Mouse (Mus musculus): ENCODE results near the gene Slc28a1. TPM values are rescaled to one million over a fixed set of nuclear protein-coding genes. Genes with fewer than 3 reads are reported as not detected.
"Not testable (repeated sequence)": the region's sequence is repeated elsewhere in the genome, so short reads cannot be mapped to it uniquely, and the experiment has no call there.

Gene Slc28a1
- polyA plus RNA-seq, 1 experiment from 2014 or later, result 1.2 TPM

- not testable (repeated sequence) for H3K4me1 ChIP-seq (ENCODE audit: insufficient read depth, low read length); H3K36me3 ChIP-seq (ENCODE audit: insufficient read depth, low read length); H3K9ac ChIP-seq (replicated peaks; ENCODE audit: low read length); H3K4me2 ChIP-seq (replicated peaks; ENCODE audit: low read depth, low read length); H3K27ac ChIP-seq (ENCODE audit: low read length); H3K4me3 ChIP-seq (ENCODE audit: low read length); ATAC-seq (ENCODE audit: low FRiP score, low TSS enrichment); H3K27me3 ChIP-seq (ENCODE audit: insufficient read depth, low read length)
- H3K9me3 ChIP-seq (ENCODE audit: low read length), result peaks cover 11% of the 10 kb centered on the region
Observed at GRCm38 (mm10) chr7:81154244-81154643, 39.6 kb downstream of the Slc28a1 start.

GRCm38 (mm10) chr7:81154960-81155359, 40.4 kb downstream of the Slc28a1 start:
- no peak overlapping the region for H3K4me2 ChIP-seq (replicated peaks; ENCODE audit: low read depth, low read length)
- WGBS, result 0% methylated on average over 3 of the region's 3 CpGs
- peak; percentile 80 for ATAC-seq (ENCODE audit: low FRiP score, low TSS enrichment)
- no peaks in the 10 kb centered on the region for H3K36me3 ChIP-seq (ENCODE audit: insufficient read depth, low read length)
- H3K4me3 ChIP-seq (ENCODE audit: low read length), result no peak overlapping the region
- no peak overlapping the region for H3K9ac ChIP-seq (replicated peaks; ENCODE audit: low read length)
- peaks cover 11% of the 10 kb centered on the region for H3K9me3 ChIP-seq (ENCODE audit: low read length)
- no peak overlapping the region for H3K27ac ChIP-seq (ENCODE audit: low read length)
- H3K27me3 ChIP-seq (ENCODE audit: insufficient read depth, low read length), result no peaks in the 10 kb centered on the region
- H3K4me1 ChIP-seq (ENCODE audit: insufficient read depth, low read length), result no peaks in the 10 kb centered on the region

- ATAC-seq (ENCODE audit: low FRiP score, low TSS enrichment), result no peak
- Histone ChIP-seq H3K36me3 (ENCODE audit: insufficient read depth, low read length) (no peaks in the 10 kb centered on the region), H3K4me1 (ENCODE audit: insufficient read depth, low read length) (no peaks in the 10 kb centered on the region), H3K9ac (replicated peaks; ENCODE audit: low read length) (no peak overlapping the region), H3K27me3 (ENCODE audit: insufficient read depth, low read length) (no peaks in the 10 kb centered on the region), H3K4me2 (replicated peaks; ENCODE audit: low read depth, low read length) (no peak overlapping the region), H3K27ac (ENCODE audit: low read length) (no peak overlapping the region), H3K4me3 (ENCODE audit: low read length) (no peak overlapping the region), H3K9me3 (ENCODE audit: low read length) (no peaks in the 10 kb centered on the region)
- WGBS, result 32% methylated on average over 7 of the region's 7 CpGs
Observed at GRCm38 (mm10) chr7:81158933-81159332, 44.3 kb downstream of the Slc28a1 start.

GRCm38 (mm10) chr7:81161666-81162065, 47.1 kb downstream of the Slc28a1 start:
- H3K36me3 ChIP-seq (ENCODE audit: insufficient read depth, low read length), result no peaks in the 10 kb centered on the region
- H3K9me3 ChIP-seq (ENCODE audit: low read length), result no peaks in the 10 kb centered on the region
- no peaks in the 10 kb centered on the region for H3K27me3 ChIP-seq (ENCODE audit: insufficient read depth, low read length)
- no peak overlapping the region for H3K4me3 ChIP-seq (ENCODE audit: low read length)
- no peaks in the 10 kb centered on the region for H3K4me1 ChIP-seq (ENCODE audit: insufficient read depth, low read length)
- WGBS, result 69% methylated on average over 9 of the region's 9 CpGs
- no peak overlapping the region for H3K9ac ChIP-seq (replicated peaks; ENCODE audit: low read length)
- peak; percentile 18; the same call in 1 of the 2 replicates for ATAC-seq (ENCODE audit: low FRiP score, low TSS enrichment)
- no peak overlapping the region for H3K4me2 ChIP-seq (replicated peaks; ENCODE audit: low read depth, low read length)
- no peak overlapping the region for H3K27ac ChIP-seq (ENCODE audit: low read length)

GRCm38 (mm10) chr7:81162345-81162744, 47.7 kb downstream of the Slc28a1 start:
- Histone ChIP-seq H3K4me2 (replicated peaks; ENCODE audit: low read depth, low read length) (no peak overlapping the region), H3K4me1 (ENCODE audit: insufficient read depth, low read length) (no peaks in the 10 kb centered on the region), H3K9me3 (ENCODE audit: low read length) (no peaks in the 10 kb centered on the region), H3K27ac (ENCODE audit: low read length) (no peak overlapping the region), H3K27me3 (ENCODE audit: insufficient read depth, low read length) (no peaks in the 10 kb centered on the region), H3K9ac (replicated peaks; ENCODE audit: low read length) (no peak overlapping the region), H3K4me3 (ENCODE audit: low read length) (no peak overlapping the region), H3K36me3 (ENCODE audit: insufficient read depth, low read length) (no peaks in the 10 kb centered on the region)
- peak; percentile 53; the same call in 1 of the 2 replicates for ATAC-seq (ENCODE audit: low FRiP score, low TSS enrichment)
- WGBS, result 36% methylated on average over 4 of the region's 4 CpGs

- H3K9me3 ChIP-seq (ENCODE audit: low read length), result no peaks in the 10 kb centered on the region
- H3K27me3 ChIP-seq (ENCODE audit: insufficient read depth, low read length), result no peaks in the 10 kb centered on the region
- no peaks in the 10 kb centered on the region for H3K4me1 ChIP-seq (ENCODE audit: insufficient read depth, low read length)
- H3K4me2 ChIP-seq (replicated peaks; ENCODE audit: low read depth, low read length), result no peak overlapping the region
- no peaks in the 10 kb centered on the region for H3K36me3 ChIP-seq (ENCODE audit: insufficient read depth, low read length)
- H3K9ac ChIP-seq (replicated peaks; ENCODE audit: low read length), result no peak overlapping the region
- ATAC-seq (ENCODE audit: low FRiP score, low TSS enrichment), result no peak
- WGBS, result 71% methylated on average over 7 of the region's 7 CpGs
- H3K27ac ChIP-seq (ENCODE audit: low read length), result no peak overlapping the region
- H3K4me3 ChIP-seq (ENCODE audit: low read length), result no peak overlapping the region
Observed at GRCm38 (mm10) chr7:81164411-81164810, 49.8 kb downstream of the Slc28a1 start.

- Histone ChIP-seq H3K4me3 (ENCODE audit: low read length) (no peak overlapping the region), H3K9me3 (ENCODE audit: low read length) (no peaks in the 10 kb centered on the region), H3K4me1 (ENCODE audit: insufficient read depth, low read length) (no peaks in the 10 kb centered on the region), H3K27me3 (ENCODE audit: insufficient read depth, low read length) (no peaks in the 10 kb centered on the region), H3K36me3 (ENCODE audit: insufficient read depth, low read length) (no peaks in the 10 kb centered on the region), H3K4me2 (replicated peaks; ENCODE audit: low read depth, low read length) (no peak overlapping the region), H3K9ac (replicated peaks; ENCODE audit: low read length) (no peak overlapping the region), H3K27ac (ENCODE audit: low read length) (no peak overlapping the region)
- no peak for ATAC-seq (ENCODE audit: low FRiP score, low TSS enrichment)
- WGBS, result 43% methylated on average over 3 of the region's 3 CpGs
Observed at GRCm38 (mm10) chr7:81167124-81167523, 52.5 kb downstream of the Slc28a1 start.

- 79% methylated on average over 7 of the region's 7 CpGs for WGBS
- Histone ChIP-seq H3K4me2 (replicated peaks; ENCODE audit: low read depth, low read length) (no peak overlapping the region), H3K9me3 (ENCODE audit: low read length) (peaks cover 9% of the 10 kb centered on the region), H3K27ac (ENCODE audit: low read length) (no peak overlapping the region), H3K27me3 (ENCODE audit: insufficient read depth, low read length) (no peaks in the 10 kb centered on the region), H3K9ac (replicated peaks; ENCODE audit: low read length) (no peak overlapping the region), H3K4me3 (ENCODE audit: low read length) (no peak overlapping the region), H3K36me3 (ENCODE audit: insufficient read depth, low read length) (no peaks in the 10 kb centered on the region), H3K4me1 (ENCODE audit: insufficient read depth, low read length) (no peaks in the 10 kb centered on the region)
- ATAC-seq (ENCODE audit: low FRiP score, low TSS enrichment), result no peak
Observed at GRCm38 (mm10) chr7:81169351-81169750, 54.8 kb downstream of the Slc28a1 start.

GRCm38 (mm10) chr7:81173931-81174330, 59.3 kb downstream of the Slc28a1 start:
- H3K36me3 ChIP-seq (ENCODE audit: insufficient read depth, low read length), result no peaks in the 10 kb centered on the region
- H3K27me3 ChIP-seq (ENCODE audit: insufficient read depth, low read length), result no peaks in the 10 kb centered on the region
- ATAC-seq (ENCODE audit: low FRiP score, low TSS enrichment), result no peak
- no peaks in the 10 kb centered on the region for H3K4me1 ChIP-seq (ENCODE audit: insufficient read depth, low read length)
- no peak overlapping the region for H3K9ac ChIP-seq (replicated peaks; ENCODE audit: low read length)
- H3K27ac ChIP-seq (ENCODE audit: low read length), result no peak overlapping the region
- H3K4me2 ChIP-seq (replicated peaks; ENCODE audit: low read depth, low read length), result no peak overlapping the region
- H3K4me3 ChIP-seq (ENCODE audit: low read length), result no peak overlapping the region
- WGBS, result 91% methylated on average over 2 of the region's 2 CpGs
- peaks cover 9% of the 10 kb centered on the region for H3K9me3 ChIP-seq (ENCODE audit: low read length)

- H3K4me3 ChIP-seq (ENCODE audit: low read length), result no peak overlapping the region
- no peak overlapping the region for H3K9ac ChIP-seq (replicated peaks; ENCODE audit: low read length)
- no peak overlapping the region for H3K4me2 ChIP-seq (replicated peaks; ENCODE audit: low read depth, low read length)
- WGBS, result 74% methylated on average over 5 of the region's 5 CpGs
- H3K27me3 ChIP-seq (ENCODE audit: insufficient read depth, low read length), result no peaks in the 10 kb centered on the region
- no peak overlapping the region for H3K27ac ChIP-seq (ENCODE audit: low read length)
- H3K4me1 ChIP-seq (ENCODE audit: insufficient read depth, low read length), result no peaks in the 10 kb centered on the region
- peaks cover 9% of the 10 kb centered on the region for H3K9me3 ChIP-seq (ENCODE audit: low read length)
- H3K36me3 ChIP-seq (ENCODE audit: insufficient read depth, low read length), result no peaks in the 10 kb centered on the region
- no peak for ATAC-seq (ENCODE audit: low FRiP score, low TSS enrichment)
Observed at GRCm38 (mm10) chr7:81174654-81175053, 60.1 kb downstream of the Slc28a1 start.
